Mouse (Mus musculus): ENCODE measurements around the gene Ptgds.

The Ptgds gene

DNA sequence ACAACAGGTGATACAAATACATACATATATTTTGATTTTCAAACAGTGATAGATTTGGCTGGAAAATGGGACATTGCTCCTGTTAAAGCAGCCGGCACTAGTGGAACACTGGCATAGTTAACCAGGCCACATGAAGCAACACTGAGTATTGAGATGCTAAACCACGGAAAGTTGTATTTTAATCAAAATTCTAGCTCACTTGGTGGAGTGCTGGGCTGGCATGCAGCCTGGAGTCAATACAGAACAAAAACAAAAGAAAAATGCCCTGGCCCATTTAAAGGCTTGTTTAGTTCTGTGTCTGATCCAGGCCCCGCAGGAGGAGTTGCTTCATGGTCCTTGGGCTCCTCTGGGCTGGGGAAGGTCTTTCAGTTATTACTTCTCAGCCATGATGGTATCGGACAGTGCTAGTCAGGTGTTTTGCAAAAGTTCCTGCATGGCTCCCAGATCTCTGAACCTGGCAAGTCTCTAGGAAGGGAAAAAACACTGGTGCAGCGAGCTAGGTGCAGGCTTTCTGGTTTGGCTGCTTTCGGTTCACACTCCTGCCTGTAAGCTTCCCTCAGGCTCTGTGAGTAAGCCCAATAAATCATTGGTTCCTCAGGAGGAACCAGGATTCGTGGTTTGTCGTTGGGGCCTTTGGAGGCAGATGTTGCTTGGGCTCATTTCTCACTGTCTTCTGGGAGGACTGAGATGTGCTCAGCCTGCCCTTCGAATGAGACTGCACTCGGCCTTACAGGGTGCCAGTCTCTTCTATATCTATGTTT lies 9.9 kb upstream of the Ptgds start:
- no peak for DNase-seq

DNA sequence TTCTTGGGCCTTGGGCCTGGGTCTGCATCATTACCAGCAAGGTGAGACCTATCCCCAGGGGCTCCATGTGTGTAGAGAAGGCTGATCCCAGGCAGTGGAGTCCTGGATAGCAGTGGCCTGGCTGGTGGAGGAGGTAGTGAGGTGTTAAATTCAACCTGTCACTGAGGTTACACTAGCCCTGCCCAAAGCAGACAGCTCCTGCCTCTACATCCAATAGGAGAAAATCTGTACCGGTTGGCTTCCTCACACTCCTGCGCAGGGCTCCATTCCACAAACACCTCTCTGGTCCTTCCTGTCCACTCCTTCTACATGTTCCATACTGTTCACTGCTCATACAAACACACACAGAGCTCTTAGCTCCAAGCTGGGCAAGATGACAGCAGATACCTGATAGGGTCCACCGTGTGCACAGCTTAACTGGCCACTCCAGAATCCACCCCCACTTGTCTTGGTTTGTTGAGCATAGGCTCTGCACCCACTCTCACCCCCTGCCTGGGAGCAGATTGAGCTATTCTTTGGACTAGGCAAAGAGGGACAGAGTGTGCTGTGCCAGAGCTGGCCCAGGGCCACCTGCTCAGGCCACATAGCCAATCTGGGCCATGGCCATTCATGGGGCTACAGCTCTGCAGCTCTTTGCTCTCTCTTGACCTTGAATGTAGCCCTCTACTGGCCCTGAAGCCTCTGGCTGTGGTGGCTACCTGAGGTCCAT lies 8.3 kb upstream of the Ptgds start:
- no peak for DNase-seq

DNA sequence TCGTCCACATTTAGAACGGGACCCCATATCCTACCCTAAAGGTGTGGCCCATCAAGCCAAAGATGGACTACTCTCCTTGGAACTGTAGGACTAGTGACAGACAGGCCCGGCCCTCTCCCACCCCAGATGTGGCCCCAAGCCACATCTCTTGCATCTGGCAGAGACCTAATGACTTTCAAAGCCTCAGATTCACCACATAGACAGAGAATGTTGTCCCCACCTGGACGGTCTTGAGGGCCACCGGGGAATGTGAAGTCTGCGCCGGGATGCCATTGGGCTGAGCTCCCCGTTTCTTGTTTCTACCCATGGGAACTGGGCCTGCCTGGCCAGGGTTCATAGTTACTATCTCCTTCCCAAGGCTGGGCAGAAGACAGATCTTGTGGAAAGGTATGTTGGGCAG lies 7.7 kb upstream of the Ptgds start:
- DNase-seq: no peak

DNA sequence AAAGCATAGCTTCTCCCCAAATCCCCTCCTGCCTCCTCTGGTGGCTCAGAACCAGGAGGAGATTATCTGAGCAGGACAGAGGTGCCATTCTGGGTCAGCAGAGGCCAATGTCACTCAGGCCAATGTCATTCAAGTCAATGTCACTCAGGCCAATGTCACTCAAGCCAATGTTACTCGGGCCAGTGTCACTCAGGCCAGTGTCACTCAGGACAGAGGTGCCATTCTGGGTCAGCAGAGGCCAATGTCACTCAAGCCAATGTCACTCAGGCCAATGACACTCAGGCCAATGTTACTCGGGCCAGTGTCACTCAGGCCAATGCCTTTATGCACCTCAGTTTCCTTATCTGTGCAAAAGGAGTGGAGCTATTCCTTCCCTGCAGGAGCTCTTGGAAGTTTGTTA lies 2.7 kb upstream of the Ptgds start:
- no peak for DNase-seq

DNA sequence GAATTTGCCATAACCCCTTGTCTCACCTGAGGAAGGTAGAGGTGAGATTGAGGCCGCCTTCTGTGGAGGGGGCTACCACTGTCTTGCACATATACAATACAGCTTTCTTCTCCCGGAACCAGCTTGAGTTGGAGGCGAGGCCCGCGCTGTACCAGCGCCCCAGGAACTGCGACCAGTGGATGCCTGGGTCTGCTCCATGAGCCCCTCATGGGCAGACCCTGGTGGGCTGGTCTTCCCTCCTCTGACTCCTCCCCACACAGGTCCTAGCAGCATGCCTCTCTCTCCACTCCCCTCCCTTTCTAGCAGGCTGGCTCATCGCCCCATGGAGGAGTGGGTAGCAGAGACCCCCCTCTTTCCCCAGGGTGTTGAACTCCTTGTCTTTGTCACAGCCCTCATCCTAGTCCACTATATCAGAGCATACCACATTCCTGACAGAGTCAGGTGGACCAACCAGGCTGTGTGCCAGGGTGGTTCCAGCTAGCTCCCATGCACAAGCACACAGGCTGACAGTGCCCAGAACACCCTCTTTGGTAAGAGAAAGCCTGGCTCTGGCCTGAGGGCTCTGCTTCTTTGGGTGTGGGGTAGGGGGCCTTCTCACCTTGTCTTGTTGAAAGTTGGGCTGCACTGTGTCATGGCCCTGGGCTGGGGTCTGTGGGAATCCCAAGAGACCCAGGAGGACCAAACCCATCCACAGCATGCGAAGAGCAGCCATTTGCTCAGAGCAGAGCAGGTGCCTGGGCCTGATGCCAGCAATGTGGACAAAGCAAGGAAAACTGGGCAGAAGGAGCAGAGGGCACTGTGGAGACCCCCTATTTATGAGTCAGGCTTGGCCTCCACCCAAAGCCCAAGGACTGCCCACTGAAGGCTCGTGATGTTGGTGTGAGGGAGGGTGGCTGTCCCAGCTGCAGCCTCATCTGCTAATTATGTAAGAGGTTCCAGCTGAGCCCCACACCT lies 607 bp downstream of the Ptgds start:
- peak; percentile 73 for DNase-seq

DNA sequence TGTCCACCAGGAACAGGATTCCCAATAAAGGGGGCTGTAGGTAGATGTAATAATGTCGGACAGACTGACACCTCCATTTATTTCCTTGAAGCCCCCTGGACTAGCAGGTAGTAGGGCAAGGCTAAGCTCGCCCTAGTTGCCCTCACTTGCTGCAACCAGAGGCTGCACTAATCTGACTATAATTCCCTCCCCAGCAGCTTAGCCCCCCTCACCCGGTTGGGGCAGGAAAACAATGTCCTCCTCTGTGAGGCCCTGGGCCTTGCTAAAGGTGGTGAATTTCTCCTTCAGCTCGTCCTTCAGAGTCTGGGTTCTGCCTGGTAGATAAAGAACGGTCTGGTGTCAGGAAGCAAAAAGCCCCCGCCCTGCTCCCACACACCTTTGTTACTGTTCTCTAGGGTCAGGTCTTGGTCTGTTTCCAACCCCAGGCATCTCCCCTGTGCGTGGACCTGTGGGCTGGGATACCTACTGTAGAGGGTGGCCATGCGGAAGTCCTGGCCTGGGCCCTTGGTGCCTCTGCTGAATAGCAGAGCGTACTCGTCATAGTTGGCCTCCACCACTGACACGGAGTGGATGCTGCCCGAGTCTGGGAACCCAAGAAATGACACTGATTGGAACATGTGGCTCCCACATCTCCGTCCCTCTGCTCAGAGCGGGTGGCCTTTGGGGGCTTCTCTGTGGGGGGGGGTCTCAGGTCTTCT lies 2.1 kb downstream of the Ptgds start:
- no peak for DNase-seq

DNA sequence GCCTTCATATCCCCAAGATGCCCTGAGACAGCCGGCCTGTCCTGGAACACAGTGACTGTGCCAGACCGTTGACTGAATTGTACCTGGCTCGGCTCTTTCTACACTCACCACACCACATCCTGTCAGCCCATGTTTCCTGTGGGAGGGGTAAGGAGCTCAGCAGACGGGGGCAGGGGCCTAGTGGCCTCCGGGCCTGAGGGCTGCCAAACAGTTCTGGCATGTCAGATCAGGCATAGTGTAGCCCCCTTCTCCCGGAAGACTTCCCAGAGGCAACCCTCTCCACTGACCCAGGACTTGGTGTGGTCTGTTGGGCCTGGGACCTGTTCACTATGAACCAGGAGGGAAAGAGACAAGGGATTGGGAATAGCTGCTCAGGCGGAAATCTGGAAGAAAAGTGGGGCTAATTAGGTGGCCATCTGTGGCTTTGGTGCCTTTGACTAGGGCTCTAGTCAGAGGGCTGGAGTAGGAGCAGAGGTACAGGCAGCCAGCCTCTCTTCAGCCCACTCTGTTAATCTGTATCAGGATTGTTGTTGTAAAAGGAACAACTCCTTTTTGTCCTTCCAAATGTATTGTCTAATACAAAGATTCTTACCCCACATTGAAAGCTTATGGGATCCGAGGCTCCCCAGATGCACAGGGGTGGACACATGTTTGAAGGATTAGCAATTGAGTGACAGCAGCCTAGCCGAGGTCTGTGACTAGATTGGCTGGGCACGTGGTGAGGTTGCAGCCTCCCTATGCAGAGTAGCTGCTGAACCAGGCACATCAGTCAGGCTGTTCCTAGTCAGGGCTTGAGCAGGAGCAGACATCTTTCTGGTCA lies 3.8 kb downstream of the Ptgds start:
- DNase-seq: no peak

DNA sequence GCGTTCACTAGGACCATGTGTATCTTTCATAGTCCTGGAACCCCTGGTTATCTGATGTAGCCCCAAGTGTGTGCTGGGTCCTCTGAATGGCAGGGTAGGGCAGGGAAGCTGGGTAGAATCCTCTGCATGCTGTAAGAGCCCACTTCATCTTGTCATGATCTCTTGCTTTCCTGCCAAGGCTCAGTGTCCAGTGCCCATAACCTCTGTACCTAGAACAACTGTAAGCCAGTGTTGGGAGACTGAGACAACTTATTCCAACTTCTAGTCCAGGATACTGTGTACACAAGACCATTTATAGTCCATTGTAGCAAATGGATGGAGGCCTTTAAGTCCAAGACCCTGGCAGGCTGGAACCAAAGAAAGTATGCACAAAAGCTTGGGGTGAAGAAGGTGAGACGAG lies 4.6 kb downstream of the Ptgds start:
- DNase-seq: no peak

DNA sequence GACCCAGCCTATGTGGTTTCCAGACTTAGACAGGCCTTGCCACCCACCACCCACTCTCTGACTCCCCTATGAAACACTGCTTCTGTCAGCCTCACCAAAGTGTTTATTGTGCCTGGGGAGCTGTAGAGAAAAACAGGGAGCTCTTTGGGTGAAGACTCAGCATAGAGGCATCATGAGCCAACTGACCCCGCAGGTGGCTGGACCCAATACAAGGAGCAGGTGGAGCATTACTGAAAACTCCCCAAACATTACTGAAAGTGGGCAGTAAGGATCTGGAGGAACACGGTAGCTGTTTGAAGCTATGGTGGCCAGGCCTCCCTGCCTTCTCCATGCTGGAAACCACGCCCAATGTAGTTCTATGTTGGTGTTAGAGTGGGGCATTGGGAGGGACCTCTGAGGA lies 6.2 kb downstream of the Ptgds start:
- DNase-seq: no peak

DNA sequence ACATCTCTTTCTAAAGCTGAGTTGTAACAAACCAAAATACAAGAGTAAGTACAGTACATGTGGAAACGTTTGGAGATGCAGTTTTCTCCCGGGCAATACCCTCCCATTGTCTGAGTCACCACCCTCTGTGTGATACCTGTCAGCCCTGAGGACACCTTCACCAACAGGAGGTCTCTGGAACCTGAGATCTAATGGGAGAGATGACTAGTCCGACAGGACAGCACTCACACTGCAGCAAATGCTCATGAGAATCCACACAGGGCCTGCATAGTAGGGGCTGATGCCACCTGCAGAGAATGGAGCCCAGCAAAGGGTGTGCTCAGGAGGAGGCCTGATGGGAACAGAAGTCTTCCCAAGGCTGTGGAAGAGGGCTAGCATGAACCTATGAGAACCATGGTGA lies 8.4 kb downstream of the Ptgds start:
- DNase-seq: no peak

DNA sequence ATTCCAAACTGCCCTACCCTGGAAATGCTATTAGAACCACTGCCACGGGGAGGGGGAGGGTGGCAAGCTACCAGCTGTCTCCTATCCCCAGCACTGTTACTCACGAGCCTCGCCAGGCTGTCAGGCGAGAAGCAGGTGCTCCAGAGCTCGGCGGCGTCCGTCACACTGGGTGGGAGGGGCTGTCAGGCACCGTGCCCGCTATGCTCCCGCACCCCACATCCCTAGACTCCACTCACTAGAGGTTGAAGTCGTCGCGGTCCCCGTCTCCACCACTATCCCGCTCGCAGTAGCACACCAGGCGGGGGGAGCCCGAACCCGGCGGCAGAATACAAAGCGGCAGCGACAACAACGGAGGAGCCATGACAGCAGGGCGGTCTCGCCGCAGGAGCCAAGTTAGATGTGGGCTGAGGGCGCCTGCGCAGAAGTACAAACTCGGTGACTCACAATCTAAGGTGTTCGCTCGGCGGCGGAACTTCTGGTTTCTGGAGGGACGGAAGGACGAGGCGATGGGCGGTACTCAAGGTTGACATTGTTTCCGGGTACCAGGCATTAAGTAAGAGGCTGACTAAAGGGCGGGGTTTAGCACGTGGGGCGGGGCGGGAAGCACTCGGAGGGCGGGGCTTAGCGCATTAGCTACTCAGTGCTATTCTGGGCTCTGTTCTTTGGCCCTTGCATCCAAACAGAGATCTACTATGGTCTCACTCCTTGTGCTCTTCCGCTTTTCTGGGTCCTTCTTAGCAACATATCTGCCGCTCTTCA lies 9.1 kb downstream of the Ptgds start, which contains the start of gene Paxx:
TSS of gene Paxx (minus strand) at position 544 of the 759 bp plus-strand sequence.
- DNase-seq: peak; percentile 95

DNA sequence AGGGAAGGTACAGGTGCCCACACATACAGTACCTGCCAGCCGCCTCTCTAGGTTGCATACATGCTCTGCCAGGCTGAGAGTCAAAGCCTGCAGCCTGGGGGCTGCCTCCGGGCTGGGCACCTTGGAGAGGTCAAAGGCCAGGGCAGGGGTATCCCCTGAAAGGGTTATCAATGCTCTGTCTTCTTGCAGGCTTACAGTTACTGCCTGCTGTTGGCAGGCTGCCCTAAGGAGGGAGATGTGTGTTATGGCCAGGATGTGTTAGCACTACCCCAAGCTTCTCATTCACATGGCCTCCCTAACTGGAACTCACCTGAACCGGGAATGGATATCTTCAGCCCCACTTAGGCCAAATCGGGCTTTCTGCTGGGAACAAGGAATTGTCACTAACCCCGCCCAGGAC lies 9.7 kb downstream of the Ptgds start:
- peak; percentile 51 for DNase-seq

DNA sequence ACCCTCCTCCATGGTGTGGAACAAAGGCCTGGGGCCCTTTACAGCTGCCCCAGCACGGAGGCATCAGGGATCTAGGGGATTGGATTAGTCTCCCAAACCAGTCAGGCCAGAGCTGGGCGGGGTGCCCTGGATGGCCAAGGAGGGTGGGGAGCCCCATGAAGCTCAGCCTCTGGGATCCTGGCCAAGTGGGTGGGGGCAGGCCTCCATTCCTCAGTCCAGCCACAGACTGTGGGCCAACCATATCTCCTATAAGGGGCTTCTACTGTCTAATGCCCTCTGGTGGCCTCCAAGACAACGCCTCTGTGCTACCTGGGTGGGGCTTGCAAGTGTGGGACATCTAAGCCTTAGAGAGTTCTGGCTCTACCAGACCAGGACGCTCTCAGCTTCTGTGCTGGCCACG lies 10.9 kb downstream of the Ptgds start:
- peak; percentile 64 for DNase-seq

DNA sequence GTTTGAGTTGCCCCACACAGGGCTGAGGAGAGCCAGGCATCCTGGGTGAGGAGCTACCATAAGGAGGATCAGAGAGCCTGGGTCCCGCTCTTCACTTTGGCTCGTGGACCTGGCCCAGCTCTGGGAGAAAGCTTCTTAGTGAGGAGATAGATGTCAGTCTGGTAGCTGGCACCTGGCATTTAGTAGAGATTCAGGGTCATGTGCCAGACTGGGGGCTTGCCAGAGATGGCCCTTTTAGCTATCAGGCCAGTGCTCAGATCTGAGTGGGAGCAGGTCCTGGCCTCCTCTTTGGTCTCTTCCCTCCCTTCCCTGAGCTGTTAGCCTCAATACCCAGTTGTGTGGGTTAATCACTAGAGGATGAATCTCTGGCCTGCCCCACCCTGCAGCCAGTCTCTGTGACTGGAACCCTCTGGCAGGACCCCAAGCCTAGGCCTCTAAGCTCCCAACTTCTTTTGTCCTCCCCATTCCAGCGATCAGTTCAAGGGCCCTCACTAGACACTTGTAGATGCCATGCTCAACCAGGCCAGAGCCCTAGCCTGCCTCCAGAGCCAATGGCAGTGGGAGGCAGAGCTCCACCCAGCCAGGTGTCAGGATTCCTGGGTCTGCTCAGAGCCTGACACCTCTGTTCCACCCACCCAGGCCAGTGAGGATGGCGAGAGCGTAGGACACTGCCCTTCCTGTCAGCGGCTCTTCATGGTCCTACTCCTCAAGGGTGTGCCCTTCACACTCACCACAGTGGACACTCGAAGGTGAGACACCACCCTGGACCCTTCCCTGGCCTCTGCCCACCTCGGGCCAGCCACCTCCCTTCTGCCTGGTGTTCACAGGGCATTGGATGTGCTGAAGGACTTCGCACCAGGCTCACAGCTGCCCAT lies 12.6 kb downstream of the Ptgds start:
- DNase-seq: no peak

DNA sequence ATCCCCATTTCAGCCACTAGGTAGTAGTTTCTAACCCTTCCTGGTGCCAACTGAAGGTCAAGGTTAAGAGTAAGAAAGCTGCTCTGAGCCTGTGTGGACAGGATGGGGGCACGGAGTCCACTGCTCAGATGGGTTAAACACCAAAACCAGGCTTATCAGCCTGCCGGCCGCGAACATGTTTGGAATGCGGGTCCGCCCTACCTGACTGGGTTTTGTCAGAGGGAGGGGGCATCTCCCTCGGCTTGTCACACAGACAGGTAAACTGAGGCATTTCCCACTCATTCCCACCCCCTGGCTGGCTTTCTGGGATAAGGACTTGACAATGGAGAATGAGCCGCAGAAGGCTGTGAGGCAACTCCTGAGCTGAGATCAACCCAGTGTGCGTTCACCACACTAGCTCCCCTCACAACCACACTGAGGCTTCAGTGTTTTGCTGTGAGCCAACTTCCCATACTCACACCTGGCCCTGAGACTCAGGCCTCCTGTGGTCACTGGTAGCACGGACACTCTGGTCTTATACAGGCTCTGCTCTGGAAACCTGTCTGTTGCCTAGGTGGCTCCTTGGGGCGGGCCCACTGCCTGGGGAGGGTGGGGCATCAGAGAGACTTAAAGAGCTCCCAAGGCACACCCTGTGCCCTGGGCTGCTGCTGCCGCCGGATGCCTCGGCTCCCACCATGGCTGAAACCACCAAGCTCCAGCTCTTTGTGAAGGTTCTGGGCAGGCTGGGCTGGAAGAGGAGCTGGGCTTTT lies 13.5 kb downstream of the Ptgds start, which contains the start of gene Clic3:
TSS of gene Clic3 (plus strand) at position 634 of the 749 bp plus-strand sequence.
- DNase-seq: peak; percentile 40

DNA sequence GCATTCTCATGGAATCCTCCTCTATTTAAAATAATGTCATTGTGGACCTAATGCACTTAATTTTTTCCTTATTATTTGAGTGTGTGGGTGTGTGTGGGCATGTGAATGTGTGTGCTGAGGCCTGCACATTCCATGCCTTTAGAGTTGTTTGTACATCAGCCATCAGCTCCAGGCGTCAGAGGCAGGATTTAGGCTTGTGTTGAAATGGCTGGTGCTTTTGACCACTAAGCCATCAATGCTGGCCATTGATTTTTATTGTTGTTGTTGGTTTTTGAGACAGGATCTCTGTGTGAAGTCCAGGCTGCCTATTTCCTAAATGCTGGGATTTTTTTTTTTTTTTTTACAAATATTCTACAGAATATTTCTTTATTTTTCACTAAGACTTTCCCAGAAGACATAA lies 16.9 kb downstream of the Ptgds start:
- DNase-seq: no peak

DNA sequence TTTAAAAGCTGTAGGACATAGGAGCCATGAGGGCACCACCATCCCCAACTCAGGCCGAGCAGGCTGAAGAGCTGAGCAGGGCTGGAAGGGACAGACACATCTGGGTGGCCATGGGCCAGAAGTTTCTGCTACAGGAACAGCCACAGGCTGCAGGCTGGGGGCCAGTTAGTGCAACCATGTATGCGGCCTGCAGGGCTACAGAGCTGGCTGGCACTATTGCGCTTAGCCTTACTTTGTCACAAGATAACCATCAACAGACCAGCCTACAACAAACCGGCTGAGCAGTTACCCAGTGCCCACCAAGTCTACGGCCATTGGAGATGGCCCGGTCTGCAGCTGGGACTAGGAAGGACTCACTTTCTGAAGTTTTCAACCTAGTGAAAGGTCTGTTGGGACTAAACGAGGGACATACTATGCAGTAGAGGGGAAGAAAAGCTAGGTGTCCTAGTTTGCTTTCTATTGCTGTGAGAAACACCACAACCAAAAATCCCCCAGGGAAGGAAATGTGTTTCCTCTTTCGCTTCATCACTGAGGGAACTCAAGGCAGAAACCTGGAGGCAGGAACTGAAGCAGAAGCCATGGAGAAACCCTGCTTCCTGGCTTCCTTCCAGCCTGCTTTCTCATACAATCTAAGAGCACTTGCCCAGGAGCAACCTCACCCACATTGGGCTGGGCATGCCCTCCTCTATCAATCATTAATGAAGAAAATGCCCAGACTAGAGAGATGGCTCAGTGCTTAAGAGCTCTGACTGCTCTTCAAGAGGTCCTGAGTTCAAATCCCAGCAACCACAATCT lies 18.8 kb downstream of the Ptgds start:
- DNase-seq: no peak

DNA sequence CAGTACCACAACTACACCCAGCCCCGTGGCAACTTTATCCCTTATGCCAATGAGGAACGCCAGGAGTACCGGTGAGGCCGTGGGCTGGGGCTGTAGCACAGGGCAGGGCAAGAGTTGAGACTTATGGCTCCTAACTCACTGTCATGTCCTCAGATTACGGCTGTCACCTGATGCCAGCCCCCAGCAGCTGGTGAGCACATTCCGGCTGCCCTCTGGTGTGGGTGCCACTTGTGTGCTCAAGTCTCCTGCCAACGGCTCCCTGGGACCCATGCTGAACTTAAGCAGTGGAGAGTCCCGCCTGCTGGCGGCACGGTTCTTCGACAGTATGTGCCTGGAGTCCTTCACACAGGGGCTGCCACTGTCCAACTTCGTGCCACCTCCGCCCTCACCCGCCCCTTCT lies 27.2 kb downstream of the Ptgds start:
- DNase-seq: no peak

Measured in kidney, postnatal 10 days (tissue).